Mouse (Mus musculus) lung, adult 18-20 months (tissue): ENCODE data around the gene Scg3.
"Not testable (repeated sequence)": the region's sequence is repeated elsewhere in the genome, so short reads cannot be mapped to it uniquely, and the experiment has no call there.

ENCODE experiments used
- DNase-seq, 2 experiments: peaks; one replicate each; pipeline ENCODE4 v3.0.0; 2022; ENCODE audit warnings: mixed read lengths in 2 of 2

Gene Scg3

GRCm38 (mm10) chr9:75625556-75626307 is 58.1 kb downstream of the Scg3 start, which contains the start of gene Lysmd2:
Lysmd2 (plus strand) TSS chr9:75625741.
- DNase-seq = peak; percentile 66 to 70

- no peak for DNase-seq
Measured at GRCm38 (mm10) chr9:75624983-75625555, 58.8 kb downstream of the Scg3 start.

DNA sequence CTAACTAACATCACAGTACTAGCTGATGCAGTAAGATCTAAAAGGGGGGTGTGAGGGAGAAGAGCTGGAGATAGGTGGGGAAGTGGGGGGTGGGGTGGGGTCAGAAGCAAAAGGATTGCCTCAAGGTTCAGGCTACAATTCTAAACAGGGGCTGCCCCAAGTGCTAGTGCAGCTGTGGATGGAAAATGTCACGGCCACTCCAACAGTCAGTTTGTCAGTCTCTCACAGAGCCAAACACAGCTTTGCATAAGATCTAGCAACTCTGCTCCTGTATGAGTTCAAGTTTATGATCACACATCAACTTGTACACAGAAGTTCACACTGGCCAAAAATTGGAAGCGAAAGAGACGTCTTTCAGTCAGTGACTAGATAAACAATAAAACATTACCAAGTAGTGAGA is 62.4 kb downstream of the Scg3 start:
- DNase-seq = no peak

DNA sequence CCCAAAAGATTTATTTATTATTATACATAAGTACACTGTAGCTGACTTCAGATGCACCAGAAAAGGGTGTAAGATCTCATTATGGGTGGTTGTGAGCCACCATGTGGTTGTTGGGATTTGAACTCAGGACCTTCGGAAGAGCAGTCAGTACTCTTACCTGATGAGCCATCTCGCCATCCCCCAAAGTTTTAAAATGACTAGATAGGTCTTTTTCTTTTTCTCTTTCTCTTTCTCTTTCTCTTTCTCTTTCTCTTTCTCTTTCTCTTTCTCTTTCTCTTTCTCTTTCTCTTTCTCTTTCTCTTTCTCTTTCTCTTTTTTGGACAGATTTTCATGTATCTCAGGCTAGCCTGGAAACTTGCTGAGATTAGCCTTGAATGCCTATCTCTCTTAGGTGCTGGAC is 64.1 kb downstream of the Scg3 start:
- DNase-seq = not testable (repeated sequence)

DNA sequence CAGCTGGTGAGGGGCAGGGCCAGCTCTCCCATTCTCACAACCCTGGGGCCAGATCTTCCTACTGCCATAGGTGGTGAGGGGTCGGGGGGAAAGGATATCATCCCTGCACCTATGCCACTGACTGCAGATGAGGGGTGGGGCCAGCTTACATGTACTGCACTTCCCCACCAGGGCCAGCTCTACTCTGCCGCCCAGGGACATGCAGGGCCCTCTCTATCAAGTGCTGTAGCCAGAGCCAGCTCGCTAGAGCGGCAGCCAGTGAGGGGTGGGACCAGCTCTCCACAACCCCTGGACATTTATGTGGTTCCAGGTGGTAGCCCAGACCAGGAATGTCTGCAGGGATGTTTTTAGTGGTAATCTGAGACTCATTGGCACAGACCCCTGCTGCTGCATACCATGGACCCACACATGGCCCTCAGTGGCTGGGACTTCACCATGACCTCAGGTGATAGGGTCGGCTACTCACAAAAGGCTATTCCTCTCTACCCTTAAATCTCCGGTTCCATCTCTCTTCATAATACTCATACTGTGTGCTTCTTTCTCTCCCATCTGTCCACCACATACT is 64.9 kb downstream of the Scg3 start:
- no peak for DNase-seq

DNA sequence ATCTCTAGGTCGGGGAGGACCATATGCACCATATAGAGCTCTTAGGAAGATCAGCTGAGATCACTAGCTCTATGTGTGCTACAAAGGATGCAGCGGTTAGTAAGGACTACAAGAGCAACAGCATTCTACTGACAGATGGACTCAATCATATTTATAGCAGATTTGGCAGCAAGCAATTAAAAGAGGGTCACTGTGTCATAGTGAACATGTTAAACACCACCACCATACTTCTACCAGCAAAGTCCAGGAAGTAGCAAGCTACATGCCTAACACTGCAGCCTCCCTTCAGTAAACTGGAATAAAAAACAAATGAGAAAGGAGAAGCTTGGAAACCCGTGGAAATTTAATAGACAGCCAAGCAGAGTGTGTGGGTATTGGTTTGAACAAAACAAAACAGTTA is 67.3 kb downstream of the Scg3 start:
- no peak for DNase-seq

- peak; percentile 14 to 21 for DNase-seq
Measured at GRCm38 (mm10) chr9:75610571-75611493, 73.0 kb downstream of the Scg3 start, which contains the start of gene Tmod2. Tmod2 (minus strand) TSS chr9:75611325.

DNA sequence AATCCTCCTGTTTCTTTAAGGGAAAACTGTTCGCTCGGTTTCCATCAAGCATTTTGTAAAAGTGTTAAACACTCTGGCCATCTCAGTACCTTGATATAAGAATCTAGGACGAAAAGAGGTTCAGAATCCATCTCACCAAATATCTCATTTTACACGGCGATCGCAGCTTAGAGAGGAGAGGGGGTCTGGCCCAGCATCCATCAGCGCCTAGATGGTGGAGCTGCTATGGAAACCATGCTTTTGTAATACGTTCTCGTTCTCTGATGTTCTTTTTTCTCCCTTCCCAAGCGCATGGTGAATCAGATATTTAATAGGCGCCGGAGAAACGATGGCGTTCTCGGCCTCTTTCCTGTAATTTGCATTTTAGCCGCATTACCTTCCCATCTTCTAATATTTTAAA is 73.9 kb downstream of the Scg3 start:
- no peak for DNase-seq

DNA sequence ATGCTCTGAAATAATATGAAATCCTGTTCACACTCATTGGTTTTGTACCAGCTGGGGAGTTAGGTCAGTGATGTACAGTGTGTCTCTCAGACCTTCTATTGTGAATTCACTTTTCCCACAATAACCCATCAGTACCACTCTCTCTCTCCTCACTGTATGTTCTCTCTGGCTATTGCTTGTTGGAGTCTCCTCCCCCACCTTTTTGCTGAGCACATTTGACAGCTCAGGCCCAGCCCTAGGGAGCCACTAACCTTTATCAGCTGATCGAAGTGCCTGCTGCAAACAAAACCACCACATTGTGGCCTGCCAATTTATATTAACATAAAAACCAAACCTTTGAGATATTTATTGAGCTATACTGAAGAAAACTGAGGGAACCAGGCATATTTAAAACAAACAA is 74.4 kb downstream of the Scg3 start:
- DNase-seq = no peak

DNA sequence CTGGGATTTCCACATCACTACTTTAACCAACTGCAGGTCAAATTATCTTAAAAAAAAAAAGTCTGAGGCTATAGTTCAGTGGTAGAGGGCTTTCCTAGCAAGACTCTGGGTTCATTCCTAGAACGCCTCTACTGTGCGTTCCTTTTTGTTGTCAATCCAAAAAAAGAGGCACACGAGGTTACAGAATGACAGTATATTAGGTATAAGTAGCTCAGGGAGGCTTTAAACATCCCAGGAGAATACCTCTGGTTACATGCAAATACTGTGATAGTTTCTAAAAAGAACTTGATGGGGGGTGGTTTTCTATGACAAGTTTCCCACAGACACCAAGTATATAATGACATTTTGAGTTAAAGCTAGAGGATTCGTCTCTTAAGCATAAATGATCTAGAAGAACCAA is 76.4 kb downstream of the Scg3 start:
- no peak for DNase-seq

- no peak for DNase-seq
Measured at GRCm38 (mm10) chr9:75601510-75601909, 82.3 kb downstream of the Scg3 start.

DNA sequence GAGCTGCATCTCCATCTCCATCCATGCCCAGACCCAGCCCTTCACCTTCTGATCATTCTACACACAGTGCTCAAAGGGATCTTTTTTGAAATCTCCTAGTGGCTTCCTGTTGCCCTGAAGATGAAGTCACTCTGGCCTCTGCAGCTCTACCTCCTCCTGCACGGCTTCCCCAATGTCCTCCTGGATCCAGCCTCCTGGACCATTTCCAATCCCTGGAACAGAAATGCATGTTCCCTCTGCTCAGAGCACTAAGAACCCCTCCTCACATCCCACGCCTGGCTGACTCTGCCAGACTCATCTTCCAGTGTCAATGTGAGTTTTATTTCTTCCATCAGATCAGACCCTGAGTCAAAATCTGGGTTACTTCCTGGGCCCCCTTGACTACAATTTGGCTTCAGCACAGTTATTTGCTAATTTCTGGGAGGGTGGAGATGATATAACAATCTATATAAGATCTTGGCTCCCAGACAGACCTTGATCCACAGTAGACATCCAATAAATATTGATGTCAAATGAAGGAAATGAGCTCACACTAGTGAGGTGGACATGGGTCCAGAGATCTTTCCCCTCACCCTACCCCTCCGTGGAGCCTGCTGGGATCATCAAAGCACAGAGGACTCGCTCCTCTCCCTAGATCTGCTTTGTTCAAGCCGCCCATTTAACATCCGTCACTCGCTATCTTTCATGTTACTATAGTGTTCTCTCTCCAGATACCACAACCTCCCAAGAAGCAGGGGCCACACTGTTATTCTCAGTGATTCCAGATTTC is 83.5 kb downstream of the Scg3 start:
- DNase-seq = peak; percentile 17 to 49

DNA sequence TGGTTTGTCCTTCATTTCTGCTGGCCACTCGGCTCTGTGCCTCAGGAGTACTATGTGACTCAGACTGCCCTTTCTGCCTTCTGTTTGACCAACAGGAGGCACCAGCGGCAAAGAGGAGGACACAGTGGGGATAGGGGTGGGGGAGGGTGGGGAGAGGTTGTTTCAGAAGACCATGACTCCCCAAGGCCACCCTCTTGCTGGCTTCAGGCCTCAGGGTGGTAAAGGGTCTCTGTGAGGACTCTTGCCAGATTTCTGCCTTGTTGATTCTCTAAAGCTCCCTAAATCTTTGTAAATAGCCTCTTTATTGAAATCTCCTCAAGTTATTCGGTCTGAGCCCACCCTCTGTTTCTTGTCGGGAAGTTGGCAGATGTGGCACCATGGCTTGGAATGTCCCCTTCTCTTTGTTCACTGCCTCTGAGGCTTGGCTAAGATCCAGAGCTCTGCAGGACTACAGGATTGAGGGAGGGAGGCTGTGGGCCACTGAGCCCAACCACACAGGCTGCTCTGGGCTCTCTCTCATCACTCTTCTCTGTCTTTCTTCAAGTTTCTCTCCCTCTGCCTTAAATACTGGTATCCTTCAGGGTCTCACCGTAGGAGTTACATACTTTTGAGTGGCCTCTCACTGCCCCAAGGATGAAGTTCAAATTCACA is 84.5 kb downstream of the Scg3 start:
- peak in 1 of 2 experiments; percentile 21 for DNase-seq

DNA sequence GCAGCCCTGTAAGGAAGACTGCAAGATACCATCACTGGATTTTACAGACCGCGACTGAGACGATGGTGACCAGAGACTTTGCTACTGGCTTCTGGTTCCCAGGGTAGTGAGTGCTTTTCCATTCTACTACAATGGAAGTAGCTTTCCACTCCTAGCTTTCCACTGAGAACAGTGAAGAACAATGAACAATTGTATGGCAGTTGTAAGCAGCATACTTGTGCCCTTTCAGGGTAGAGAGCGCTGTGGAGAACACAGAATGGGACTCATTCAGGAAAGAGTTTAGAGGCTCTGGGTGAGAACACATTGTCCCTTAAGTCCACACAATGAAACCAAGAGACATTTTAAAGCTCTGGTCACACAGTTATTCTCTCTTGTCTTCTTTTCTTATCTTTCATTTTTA is 86.3 kb downstream of the Scg3 start:
- DNase-seq = no peak

GRCm38 (mm10) chr9:75597036-75597435 is 86.8 kb downstream of the Scg3 start:
- no peak for DNase-seq

- DNase-seq = no peak
Measured at GRCm38 (mm10) chr9:75593481-75593880, 90.4 kb downstream of the Scg3 start.
